Mouse (Mus musculus): Measurements from ENCODE around the gene Fkbp2. TPM values are rescaled to one million over a fixed set of nuclear protein-coding genes. Genes with fewer than 3 reads are reported as not detected.
"Not testable (repeated sequence)": the region's sequence is repeated elsewhere in the genome, so short reads cannot be mapped to it uniquely, and the experiment has no call there.

The Fkbp2 gene
- total RNA-seq, 2 experiments from 2014 or later: 65.3 to 65.5 TPM

DNA sequence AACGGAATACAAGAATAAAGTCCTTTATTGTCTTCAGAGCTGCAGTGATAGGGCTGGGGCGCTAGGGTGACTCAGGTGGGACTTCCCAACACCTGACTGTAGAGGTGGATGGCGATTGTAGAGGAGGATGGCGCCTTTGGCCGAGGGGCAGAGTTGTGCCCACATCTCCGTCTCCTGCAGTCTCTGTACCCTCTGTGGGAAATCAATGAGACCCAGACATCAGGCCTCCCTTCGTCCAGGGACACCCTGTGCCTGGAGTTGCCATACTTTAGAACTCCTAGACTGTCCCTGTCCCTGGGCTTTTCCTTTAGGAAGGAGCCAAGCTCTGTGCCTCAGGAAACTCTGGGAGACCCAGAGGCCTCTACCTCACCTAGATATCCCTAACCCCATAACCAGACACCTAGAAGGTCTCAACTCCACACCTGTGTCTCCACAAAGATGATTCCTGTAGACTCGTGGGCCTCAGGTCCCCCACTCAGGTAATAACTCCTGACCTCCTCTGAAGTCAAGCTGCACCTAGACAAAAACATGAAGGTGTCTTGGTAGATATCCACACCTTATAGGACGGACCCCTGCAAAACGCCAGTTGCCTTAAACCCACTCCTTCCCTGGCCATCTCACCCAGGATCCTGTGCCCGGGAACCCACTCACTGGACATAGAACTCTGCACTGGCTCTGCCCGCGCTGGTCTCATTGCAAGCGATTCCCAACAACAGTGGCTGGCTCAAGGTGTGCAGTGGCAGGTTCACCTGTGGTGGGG is 12.9 kb upstream of the Fkbp2 start:
- intact Hi-C loops (cut with DNase I): no loop called here
- DNase-seq (ENCODE audit: extremely low spot score in 1 of 2, low spot score in 2 of 2): no peak

DNA sequence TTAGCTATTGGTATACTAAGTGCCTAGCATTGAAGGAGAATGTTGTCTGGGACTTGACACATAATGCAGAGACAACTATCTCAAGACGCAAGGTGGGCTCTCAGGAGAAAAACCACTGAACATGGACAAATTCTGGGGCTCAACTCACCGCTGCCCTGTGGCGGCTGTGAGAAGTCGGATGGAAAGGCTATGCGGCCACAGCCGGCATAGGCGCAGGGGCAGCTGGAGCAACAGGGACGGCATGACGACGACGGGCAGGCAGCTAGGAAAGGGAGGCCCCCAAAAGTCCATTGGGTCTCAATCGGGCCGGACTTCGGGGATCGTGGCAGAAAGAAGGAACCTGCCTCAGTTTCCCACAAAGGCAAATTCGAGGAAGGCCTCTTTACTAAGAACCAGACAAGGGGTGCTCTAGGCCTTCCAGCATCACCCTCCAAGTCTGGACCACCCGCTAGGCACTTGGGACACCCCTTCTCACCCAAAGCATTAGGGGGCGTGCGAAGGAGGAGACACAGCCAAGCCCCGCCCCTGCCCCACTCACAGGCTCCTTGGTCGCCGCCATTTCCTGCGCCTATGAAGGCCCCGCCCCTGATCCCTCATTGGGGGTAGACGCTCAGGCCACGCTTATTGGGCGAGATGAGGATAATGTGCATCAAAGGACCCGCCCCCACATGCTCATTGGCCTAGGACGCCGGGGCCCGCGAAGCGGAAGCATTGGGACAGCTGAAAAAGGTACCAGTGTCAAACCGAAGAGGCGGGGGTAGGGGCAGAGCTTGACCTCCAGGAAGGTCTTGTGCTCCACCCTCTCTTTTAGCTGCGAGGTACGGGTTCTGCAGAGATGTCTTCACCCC is 11.9 kb upstream of the Fkbp2 start, which contains the start of gene Dnajc4:
Dnajc4 (minus strand) TSS at position 562 of the 848 bp plus-strand sequence.
- DNase-seq (ENCODE audit: extremely low spot score in 1 of 2, low spot score in 2 of 2): peak; percentile 94 to 99
- intact Hi-C loops (cut with DNase I): no loop called here

DNA sequence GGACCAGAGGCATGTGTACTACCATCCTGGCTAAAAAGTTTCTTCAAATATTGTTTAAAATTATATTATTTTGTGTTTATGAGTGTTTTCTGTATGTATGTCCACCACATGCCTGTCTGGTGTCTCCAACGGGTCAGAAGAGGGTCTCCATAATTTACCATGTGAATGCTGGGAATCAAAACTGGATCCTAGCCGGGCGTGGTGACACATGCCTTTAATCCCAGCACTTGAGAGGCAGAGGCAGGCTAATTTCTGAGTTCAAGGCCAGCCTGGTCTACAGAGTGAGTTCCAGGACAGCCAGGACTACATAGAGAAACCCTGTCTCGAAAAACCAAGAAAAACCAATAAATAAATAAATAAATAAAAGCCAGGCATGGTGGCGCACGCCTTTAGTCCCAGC is 10.9 kb upstream of the Fkbp2 start:
- intact Hi-C loops (cut with DNase I); DNase-seq (ENCODE audit: extremely low spot score in 1 of 2, low spot score in 2 of 2): not testable (repeated sequence)

DNA sequence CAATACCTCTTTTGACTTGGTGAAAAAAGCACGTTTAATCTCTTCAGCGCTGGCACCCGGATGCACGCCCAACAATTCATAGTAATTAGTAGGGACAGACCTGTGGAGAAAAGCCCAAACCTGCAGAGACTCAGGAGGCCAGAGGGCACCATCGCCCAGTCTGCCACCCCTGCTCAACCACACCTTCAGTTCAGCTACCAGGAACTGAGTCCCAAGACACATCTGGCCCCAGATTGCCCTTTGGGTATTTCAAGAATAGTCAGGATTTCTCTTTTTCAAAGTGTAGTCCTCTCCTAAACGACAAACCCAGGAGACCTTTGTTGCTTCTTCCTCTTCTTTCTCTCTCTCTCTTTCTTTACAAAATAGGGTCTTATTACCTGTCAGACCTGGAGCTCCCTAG is 10.4 kb upstream of the Fkbp2 start:
- intact Hi-C loops (cut with DNase I): no loop called here
- DNase-seq (ENCODE audit: extremely low spot score in 1 of 2, low spot score in 2 of 2): peak in 1 of 2 experiments; percentile 14

DNA sequence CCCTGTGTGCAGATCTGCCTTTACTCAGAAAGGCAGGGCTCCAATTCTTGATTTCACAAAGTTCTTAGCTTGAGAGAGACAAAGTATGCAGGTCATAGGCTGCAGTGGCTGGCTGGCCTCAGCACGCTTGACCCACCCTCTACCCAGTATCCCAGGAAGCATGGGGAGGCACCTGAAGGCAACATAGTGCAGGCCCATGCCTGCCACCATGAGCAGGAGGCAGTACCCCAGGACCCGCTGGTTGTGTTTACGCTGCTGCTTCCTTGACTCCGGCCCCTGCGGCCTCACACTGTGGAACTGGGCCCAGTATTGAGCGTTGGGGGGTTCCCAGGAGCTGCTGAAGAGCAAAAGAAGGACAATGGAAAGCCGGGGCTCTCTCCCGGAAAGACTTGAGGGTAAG is 8.9 kb upstream of the Fkbp2 start:
- DNase-seq (ENCODE audit: extremely low spot score in 1 of 2, low spot score in 2 of 2): peak in 1 of 2 experiments; percentile 23
- intact Hi-C loops (cut with DNase I): no loop called here

DNA sequence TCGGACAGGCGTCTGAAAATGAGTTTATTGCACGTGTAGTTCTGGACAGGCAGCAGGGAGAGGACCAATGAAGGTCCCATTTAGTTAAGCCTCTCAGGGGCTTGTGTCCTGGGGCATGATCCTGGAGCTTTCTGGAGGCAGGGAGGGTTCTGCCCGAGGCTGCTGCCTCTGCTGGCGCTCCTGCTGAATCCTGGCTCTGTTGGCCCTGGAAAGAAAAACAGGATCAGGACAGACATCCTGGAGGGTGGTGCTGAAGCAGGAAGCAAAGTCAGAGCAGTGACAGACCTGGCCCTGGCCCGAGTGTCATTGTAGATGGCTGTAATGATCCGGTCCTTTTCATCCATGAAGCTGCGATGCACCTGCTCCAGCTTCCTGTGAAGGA is 7.6 kb upstream of the Fkbp2 start:
- peak in 1 of 2 experiments; percentile 31 for DNase-seq (ENCODE audit: extremely low spot score in 1 of 2, low spot score in 2 of 2)
- intact Hi-C loops (cut with DNase I): no loop called here

DNA sequence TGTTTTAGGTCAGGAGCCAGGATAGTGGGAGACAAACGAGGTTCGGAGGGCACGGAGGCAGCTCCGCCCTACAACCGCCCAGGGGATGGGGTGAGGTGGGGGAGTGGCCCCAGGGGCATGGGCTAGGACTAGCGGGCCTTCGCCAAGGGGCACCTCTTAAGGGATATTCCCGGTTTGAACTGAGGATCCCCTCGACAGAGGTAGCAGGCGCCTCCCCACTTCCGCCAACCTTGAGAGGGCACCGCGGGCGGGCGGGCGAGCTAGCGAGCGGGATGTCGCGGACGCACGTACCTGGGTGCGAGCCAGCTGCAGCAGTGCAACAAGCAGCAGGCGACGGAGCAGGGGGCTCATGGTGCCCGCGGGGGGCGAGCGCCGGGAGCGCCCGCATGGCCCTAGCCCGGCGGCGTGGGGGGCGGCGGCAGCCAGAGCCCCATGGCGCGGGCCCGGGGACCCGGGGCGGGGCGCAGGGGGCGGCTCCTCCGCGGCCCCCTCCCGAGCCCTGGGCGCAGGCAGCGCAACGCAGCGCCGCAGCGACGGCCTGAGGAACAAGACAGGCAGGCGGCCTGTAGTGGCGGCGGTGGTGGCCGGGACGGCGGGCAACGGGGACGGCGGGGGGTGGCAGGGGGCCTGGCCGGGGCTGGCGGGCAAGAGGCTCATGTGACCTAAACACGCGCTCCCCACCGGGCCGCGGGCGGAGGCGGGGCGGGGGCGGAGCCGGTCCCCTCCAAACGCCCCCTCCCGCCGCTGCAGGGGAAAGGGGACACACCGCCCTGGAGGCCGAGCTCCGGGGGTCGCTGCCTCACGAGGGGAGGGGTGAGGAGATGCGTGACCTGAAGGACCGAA is 7.0 kb upstream of the Fkbp2 start, which contains the start of gene Vegfb:
Vegfb (minus strand) TSS at position 591 of the 843 bp plus-strand sequence.
- intact Hi-C loops (cut with DNase I): no loop called here

DNA sequence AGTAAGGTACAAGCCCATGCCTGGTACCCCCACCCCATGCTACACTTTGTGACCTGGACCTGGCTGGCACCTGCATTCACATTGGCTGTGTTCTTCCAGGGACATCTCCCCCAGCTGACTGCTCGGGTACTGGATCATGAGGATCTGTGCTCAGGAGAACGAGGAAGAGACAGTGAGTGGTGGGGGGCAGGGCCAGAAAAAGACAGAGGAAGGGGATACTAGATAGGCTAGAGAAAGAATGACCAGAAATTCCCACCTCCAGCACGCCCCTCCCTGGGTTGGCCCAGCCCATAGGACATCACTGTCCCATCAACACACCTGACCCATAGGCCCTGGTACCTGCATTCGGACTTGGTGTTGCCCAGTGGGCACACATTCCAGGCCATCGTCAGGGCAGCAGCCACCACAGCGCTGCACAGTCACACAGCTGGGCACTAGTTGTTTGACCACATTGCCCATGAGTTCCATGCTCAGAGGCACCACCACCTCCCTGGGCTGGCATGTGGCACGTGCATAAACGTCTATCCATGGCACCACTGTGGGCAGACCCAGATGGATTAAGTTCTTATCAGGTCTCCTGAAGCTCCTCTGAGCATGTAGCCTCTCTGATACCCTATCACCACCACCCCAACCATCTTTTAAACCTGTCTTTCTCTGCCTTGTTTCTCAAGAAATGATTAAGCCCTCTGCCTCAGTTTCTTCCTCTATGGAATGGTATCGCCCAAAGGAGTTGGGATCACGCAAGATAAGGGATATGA is 5.8 kb upstream of the Fkbp2 start:
- peak in 1 of 2 experiments; percentile 30 for DNase-seq (ENCODE audit: extremely low spot score in 1 of 2, low spot score in 2 of 2)
- intact Hi-C loops (cut with DNase I): no loop called here

More for the DNA sequence above, 7.0 kb upstream of the Fkbp2 start, which contains the start of gene Vegfb:
- peak in 1 of 2 experiments; percentile 82 for DNase-seq (ENCODE audit: extremely low spot score in 1 of 2, low spot score in 2 of 2)

DNA sequence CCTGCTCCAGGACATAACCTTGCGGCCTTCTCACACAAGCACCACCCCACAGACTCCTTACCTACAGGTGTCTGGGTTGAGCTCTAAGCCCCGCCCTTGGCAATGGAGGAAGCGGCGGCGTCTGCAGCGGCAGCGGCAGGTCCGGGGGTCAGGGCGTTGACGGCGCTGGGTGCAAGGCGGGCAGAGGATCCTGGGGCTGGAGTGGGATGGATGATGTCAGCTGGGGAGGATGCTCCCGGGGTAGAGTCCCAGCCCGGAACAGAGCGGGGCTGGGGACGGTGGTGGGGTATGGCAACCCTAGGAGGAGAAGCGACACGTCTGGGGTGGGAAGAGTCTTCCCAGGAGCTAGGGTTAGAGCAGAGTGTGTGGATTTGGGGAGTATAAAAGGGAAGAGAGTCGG is 5.0 kb upstream of the Fkbp2 start:
- peak in 1 of 2 experiments; percentile 40 for DNase-seq (ENCODE audit: extremely low spot score in 1 of 2, low spot score in 2 of 2)
- intact Hi-C loops (cut with DNase I): no loop called here

DNA sequence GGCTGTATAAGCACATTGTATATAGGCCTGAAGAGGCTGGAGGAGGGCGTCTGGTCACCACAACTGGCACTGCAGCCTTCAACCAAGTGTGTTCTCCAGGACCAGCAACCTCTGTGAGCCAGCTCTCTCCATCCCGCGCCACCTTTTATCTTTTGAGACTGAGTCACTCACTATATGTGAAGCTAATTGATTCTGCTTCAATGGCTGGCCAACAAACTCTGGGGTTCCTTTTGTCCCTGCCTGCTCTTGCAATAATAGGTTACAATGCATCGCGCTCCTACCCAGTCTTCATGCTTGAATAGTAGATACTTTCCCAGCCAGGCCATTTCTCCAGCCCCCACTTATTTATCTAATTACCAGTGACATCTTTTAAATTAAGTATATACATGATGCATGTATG is 3.3 kb upstream of the Fkbp2 start:
- intact Hi-C loops (cut with DNase I): no loop called here

DNA sequence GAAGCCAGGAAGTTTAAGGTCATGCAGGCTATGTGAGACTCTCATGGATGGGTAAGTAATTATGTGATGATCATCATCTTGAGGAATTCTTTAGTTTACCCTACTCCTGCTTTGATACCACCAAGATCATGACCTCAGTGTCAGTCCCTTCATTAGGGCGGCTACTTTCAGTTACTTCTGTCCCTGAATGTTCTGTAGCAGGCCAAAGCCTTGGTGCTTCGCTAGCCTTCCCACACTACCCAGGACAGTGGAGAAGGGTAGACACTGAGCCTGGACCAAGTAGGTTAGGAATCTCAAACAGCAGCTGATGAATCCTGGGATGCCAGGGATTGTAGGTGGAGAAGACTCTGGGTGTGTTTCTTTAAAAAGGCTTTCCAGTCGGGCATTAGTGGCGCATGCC is 1.2 kb upstream of the Fkbp2 start:
- no peak for DNase-seq (ENCODE audit: extremely low spot score in 1 of 2, low spot score in 2 of 2)
- intact Hi-C loops (cut with DNase I): no loop called here

More for the DNA sequence above, 3.3 kb upstream of the Fkbp2 start:
- DNase-seq (ENCODE audit: extremely low spot score in 1 of 2, low spot score in 2 of 2): peak in 1 of 2 experiments; percentile 9

DNA sequence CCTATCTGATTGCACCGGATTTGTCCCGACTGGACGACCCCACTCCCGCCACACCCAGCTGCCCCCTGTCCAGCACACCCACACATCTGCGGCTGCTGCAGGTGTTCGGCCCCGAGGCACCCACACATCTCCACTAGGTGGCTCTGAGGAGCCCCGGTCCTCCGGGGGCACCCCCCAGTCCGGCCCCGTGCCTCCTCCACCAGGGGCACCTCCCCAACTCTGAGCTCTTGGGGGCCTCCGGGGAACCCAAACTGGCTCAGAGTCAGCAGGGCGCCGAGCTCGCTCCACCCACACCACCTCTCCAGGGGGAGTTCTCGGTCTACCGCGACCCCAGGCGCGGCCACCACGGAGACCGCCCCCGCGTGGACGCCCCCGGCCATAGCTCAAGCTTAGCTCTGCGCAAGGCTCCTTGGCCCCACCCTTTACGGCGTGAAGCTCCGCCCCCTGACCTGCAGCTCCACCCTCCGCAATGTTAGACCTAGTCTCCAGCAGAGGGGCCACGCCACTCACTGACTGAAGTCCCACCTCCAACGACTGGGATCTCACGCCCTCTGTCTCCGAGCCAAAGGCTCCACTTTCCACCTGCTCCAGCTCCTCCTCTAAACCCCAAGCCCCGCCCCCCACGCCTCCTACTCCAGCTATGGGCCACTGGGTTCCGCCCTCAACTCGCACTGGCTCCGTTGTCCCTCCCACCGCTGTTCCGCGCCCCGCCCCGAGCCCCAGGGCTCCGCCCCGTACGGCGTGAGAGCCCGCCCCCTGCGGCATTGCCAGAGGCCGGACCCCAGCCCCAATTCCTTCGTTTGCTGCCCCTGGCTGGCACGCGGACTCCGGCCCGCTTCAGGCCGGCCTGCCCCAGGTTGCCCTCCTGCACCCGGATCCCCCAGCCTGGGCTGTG is 568 bp downstream of the Fkbp2 start:
- intact Hi-C loops (cut with DNase I): loop anchor here (5.0 kb wide), 1 partner anchor 37 kb away; the partner anchor contains the start of genes Bad and Gpr137
- peak; percentile 99 to 100 for DNase-seq (ENCODE audit: extremely low spot score in 1 of 2, low spot score in 2 of 2)

DNA sequence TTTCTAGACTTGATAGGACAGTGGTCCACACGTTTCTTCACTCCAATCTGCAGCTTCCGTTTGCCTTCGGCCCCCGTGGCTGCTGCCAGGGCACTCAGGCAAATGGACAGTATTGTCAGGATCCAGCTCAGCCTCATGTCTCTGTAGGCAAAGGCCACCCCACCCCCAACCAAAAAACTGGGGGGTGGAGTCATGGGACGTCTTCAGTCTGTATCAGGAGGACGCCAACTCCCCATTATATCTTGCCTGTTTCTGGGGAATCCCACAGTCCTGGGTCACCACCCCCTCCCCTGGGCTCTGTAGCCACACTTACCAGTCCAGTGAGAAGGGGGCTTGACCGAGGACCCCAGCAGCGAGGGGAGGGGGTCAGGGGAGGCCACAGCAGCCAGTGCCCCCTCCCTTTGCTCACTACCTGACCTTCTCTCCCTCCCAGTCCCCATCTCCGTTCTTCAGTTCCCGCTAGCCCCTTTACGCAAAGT is 1.3 kb downstream of the Fkbp2 start:
- intact Hi-C loops (cut with DNase I): loop anchor here (5.0 kb wide), 1 partner anchor 37 kb away; the partner anchor contains the start of genes Bad and Gpr137
- peak; percentile 44 to 66 for DNase-seq (ENCODE audit: extremely low spot score in 1 of 2, low spot score in 2 of 2)

DNA sequence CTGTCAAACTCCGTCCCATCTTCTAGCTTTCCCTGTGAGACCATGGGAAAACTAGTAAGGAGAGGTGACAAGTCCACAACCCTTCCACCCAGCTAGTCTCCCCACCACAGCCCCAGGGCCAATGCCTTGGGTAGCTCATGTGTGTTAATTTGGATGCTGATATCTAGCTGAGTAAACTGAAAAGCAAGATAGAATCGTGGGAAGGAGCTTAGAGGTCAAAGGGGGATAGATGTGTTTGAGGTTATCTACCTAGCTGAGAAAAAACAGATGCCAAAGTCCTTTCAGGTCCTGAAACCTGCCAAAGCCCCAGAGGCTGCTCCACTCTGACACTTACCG is 1.7 kb downstream of the Fkbp2 start:
- no peak for DNase-seq (ENCODE audit: extremely low spot score in 1 of 2, low spot score in 2 of 2)
- intact Hi-C loops (cut with DNase I): loop anchor here (5.0 kb wide), 1 partner anchor 36 kb away; the partner anchor contains the start of genes Bad and Gpr137

DNA sequence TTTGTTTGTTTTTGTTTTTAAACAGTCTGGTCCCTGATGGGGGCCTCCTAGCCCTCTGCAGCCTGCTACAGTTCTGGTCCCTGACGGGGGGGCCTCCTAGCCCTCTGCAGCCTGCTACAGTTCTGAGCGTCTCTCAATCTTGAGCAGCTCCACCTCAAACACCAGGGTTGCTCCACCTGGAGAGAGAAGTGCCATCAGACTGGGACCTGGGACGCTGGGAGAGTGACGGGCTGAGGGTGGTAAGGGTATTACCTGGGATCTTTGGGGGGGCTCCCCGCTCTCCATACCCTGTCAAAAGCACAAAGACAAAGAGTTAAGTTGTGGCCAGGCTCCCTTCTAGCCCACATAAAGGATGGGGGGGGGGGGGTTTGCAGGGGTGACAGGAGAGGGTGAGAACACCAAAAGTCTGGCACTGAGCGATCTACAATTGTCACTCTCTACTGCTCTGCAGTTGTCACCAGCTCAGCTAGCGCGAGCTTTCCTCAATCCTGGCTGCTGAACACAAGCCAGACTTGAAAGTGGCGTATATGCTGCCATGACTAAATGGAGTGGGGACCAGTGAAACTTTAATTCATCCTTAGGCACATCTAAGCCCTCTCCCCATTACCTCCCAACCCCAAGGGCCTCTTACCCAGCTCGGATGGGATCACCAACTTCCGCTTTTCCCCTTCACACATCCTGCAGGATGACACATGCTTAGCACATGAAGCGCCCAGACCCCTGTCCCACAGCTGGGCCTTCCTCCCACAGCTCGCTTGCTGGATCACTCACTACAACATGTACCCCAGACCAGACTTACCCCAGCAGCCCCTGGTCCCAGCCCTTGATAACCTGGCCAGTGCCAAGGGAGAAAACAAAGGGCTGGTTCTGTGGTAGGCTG is 2.3 kb downstream of the Fkbp2 start:
- no peak for DNase-seq (ENCODE audit: extremely low spot score in 1 of 2, low spot score in 2 of 2)
- intact Hi-C loops (cut with DNase I): loop anchor here (5.0 kb wide), 1 partner anchor 36 kb away; the partner anchor contains the start of genes Bad and Gpr137
